Mouse (Mus musculus) lung, postnatal 10 days (tissue): Measurements from ENCODE around the gene Ptdss2.

Source experiments
- DNase-seq: peaks from one replicate; pipeline ENCODE4 v3.0.0; 2021

Ptdss2 gene

DNA sequence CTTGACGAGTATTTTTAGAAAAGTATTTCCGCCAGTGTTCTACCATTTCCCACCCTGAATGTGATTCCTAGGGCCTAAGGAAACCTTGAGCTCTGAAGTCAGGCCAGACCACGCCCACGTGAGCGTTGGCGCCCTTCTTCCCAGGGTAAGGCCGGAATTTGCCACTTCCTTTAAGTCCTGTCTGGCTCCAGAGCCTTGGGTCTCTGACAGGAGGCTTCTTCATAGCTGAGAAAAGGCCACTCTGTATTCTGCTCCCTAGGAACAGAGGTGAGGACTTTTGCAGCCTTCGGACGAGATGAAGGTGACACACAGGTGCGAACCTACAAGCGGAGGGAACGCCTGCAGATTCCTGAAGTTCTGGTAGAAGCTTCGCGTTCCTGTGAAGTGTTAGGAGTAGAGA, at the start of gene Ptdss2:
Gene Ptdss2 (plus strand): TSS at position 138 of the 400 bp plus-strand sequence.
- peak; percentile 81 for DNase-seq

DNA sequence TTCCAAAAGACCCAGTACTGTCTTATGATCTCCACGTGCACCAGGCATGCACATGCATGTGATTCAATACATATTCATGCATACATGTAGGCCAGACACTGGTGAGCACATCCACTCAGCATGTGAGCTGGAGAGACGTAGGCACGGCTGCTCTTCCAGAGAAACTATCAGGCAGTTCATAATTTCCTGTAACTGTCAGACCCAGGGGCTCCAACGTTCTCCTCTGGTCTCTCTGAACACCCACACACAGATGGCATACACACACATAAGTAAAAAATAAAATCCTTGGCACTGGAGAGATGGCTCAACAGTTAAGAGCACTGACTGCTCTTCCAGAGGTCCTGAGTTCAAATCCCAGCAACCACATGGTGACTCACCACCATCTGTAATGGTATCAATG, 48.4 kb upstream of the Ptdss2 start:
- no peak for DNase-seq

GRCm38 (mm10) chr7:141077841-141078240, 44.3 kb upstream of the Ptdss2 start, which contains the start of gene Pkp3:
Gene Pkp3, plus strand, starts transcription at chr7:141078218.
- no peak for DNase-seq

- DNase-seq, result no peak
Observed at GRCm38 (mm10) chr7:141078876-141079275, 43.3 kb upstream of the Ptdss2 start.

DNA sequence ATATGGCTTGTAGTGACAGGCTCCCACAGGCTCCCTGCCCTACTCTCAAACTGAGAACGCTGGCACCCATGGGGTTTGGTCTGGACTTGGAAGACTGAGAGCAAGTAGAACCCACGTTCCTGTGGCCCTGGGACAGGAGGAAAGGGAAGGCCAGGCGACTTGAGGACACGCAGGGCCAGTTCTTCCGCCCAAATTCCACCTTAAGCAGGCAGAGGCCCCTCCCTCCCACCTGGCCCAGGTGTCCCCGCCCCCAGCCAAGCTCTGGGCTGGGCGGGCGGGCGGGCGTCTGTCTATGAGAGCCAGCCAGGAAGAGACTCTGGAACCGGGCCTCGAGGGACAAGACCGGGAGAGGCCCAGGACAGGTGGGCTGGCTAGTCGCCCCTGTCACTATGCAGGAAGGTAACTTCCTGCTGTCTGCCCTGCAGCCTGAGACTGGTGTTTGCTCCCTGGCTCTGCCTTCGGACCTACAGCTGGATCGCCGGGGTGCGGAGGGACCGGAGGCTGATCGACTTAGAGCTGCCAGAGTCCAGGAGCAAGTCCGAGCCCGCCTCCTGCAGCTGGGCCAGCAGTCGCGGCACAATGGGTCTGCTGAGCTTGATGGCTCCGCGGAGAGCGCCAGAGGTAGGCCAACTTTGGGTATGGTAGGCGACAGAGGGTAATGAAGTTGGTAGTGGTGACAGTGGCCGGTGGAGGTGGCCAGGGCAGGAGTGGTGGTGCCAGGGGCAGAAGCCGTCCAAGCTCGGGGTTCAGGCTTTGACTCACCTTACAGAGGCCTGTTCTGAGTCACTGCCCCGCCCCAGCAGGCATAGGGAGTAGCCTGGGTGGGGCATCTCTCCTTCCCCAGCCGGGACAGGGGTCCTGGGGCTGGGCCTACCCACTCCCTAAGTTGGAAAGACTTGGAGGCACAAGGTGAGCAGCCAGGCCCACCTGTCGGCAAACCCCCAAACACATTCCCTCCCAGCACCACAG, 42.4 kb upstream of the Ptdss2 start:
- peak; percentile 61 for DNase-seq

- peak; percentile 34 for DNase-seq
Observed at GRCm38 (mm10) chr7:141087894-141088293, 34.3 kb upstream of the Ptdss2 start.

DNA sequence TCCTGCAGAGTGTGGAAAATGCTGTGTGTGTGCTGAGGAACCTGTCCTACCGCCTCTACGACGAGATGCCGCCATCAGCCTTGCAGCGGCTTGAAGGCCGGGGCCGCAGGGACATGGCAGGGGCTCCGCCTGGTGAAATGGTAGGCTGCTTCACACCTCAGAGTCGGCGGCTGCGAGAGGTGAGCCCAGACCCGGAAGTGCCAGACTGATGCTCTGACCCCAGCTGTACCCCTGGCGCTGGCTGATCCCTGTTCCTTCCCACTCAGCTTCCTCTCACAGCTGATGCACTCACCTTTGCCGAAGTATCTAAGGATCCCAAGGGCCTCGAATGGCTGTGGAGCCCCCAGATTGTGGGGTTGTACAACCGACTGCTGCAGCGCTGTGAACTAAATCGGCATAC, 33.7 kb upstream of the Ptdss2 start:
- no peak for DNase-seq

DNA sequence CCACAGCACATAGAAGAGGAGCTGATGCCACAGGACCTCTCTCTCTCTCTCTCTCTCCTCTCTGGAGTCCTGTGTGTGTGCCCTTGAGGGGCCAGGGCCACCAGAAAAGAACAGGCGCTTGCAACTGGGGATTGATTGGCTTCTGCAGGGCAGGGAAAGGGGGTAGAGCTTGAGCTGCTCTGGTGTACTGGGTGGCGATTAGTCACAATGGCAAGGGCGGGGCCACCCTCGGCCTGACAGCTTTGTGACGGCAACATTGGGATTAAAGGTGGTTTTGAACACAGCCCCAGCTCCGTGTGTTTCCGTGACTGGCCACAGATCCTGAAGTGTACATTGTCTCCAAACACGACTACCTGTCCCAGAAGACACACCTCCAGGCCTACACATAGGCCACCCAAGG, 32.0 kb upstream of the Ptdss2 start:
- no peak for DNase-seq

DNA sequence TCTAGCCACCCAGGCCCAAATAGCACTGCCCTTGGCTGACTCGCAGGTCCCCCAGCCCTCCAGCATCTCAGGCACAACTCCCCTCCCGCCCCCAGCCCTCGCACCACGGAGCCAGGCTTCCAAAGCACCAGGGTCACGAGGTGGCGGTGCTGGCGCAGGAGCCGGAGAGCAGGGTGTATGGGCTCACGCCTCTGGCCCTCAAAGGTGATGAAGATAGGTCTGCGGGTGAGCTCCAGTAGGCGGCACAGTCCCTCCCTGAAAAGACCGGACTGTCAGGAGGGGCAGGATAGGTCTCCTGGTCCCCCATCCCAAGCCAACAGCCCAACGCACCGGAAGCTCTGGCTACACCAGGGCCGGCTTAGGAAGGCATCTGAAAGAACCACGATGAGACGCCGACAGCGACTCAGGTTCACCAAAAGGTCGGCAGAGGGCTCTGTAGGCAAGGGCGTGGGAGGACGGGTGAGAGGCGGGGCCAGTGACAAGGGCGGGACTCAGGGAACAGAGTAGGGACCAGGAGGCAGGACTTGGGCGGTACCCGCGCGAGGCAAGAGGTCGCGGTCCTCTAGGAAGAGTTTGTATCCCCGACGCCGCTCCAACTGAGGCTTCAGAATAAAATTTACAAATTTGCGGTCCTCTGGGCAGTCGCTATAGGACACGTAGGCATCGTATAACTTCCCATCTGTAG, 30.0 kb upstream of the Ptdss2 start:
- DNase-seq, result peak; percentile 95

GRCm38 (mm10) chr7:141093950-141094349, 28.2 kb upstream of the Ptdss2 start:
- no peak for DNase-seq

- no peak for DNase-seq
Observed at GRCm38 (mm10) chr7:141094487-141095205, 27.5 kb upstream of the Ptdss2 start.

GRCm38 (mm10) chr7:141096021-141096420, 26.2 kb upstream of the Ptdss2 start:
- no peak for DNase-seq

- DNase-seq, result peak; percentile 90
Observed at GRCm38 (mm10) chr7:141096649-141097056, 25.5 kb upstream of the Ptdss2 start.

DNA sequence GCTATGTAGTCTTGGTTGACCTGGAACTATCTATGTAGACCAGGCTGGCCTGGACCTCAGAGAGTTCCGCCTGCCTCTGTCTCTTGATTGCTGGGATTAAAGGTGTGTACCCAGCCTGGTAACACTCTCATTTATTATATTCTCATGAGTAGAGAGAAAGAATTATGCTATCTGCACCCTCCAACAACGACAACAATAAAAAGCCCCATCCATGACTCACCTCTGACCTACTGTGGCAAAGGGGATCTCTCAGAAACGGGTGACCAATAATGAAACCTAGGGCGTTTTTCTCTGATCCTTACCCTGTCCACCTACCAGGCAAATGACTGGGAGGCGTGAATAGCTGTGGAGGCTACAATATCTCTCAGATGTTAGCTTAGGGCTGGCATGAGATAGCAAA, 25.0 kb upstream of the Ptdss2 start:
- no peak for DNase-seq

DNA sequence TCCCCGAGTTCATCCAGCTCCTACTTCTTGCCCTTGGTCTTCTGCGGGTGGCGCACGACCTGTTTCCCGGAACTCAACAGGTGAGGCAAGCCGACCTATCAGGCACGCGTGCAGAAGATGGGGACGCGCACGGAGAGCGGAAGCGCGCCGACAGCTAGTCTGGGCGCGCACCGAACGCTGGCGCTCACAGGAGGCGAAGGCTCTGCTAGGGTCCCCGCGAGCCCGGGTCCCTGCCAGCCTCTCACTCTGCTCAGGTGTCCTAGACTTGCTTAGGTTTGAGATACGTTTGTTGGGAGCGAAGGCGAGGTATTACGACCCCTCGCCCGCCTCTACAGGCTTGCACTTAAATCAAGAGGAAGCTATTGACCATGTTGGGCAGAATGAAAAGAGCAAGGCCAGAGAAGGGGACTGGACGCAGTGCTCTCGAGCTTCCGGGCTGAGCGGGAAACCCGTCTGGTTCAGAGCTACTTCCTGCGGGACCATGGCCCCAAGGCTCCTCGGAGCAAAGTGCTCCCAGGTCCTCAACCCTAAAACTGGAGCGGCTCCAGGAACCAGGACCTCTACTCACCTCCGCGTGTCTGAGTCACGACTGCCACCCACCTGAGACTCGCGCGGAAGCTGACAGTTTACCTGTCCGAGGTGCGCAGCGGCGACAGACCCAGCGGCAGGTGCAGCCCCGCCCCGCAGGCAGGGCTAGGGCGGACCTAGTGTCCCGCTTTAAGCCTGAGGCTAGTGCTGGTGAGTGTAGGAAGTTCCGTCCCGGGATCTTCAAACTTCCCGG, 22.1 kb upstream of the Ptdss2 start, which contains the start of gene Sigirr:
Gene Sigirr (minus strand): TSS at position 662 of the 781 bp plus-strand sequence.
- DNase-seq, result peak; percentile 57

DNA sequence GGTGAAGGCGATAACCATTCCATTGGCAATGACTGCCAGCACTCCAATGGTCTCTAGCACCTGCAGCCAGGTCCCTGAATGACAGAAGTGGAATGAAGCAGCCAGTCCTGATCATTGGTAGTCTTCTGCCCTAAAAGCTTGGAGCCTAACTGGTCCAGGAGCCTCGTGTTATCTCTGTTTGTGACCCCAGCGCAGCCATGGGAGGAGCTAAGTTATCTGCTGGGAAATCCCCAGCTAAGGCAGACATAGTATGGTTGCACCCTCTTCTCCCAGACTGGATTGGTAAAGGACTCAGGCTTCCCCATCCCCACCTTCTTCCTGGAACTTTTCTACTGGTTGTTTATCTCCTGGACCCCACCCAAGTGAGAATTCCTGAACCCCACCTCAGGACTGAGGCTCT, 19.0 kb upstream of the Ptdss2 start:
- DNase-seq, result no peak

DNA sequence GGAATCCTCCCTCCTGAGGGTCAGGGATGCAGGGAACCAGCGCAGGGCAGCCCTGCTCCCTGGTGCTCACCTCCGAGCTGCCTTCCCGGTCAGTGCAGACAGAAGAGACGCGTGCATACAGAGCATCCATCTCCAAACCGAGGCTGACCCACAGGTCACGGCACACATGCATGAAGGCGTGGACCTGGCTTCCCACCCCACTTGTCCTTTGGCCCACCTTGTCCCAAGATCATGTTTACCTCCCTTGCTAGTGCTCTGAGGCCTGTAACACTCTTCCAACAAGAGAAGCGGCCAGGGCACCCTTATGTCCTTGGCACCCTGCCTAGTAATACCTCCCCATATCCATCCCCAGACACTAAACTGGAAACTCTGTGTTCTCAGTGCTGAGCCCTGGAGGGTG, 6.3 kb upstream of the Ptdss2 start:
- no peak for DNase-seq

GRCm38 (mm10) chr7:141117636-141118035, 4.5 kb upstream of the Ptdss2 start, which contains the start of gene Ano9:
Gene Ano9, minus strand, starts transcription at chr7:141117806.
- peak; percentile 41 for DNase-seq

GRCm38 (mm10) chr7:141119487-141119886, 2.7 kb upstream of the Ptdss2 start:
- DNase-seq, result no peak

DNA sequence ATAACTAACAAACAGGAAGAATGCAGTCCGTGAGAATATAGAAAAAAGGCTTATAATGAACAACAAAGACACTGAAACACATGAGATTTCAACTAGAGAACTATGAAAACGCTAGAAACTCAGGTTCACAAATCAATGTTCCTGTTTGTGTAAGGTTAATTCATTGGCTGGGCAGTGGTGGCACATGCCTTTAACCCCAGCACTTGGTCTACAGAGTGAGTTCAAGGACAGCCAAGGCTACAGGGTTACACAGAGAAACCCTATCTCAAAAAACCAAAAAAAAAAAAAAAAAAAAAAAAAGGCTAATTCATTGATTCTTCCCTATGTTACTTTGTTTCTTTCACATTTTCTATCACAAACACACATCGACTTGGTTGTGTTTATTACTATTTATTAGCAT, 1.6 kb upstream of the Ptdss2 start:
- DNase-seq, result no peak

GRCm38 (mm10) chr7:141121051-141121531, 1.1 kb upstream of the Ptdss2 start:
- DNase-seq, result peak; percentile 50
